ENCODE assay signal across 28 mouse cellular contexts in genomic region chr17:86078060-86078459, GRCm38 (mm10).
DNase-seq lines count a peak whose midpoint lies in the region; ATAC-seq lines count a peak whose summit lies in the region.
"Had no signal": no experiment of that assay in that cellular context is flagged by ENCODE, and none has a peak within 500 bp of the region (broad histone marks: within the 10 kb centered on the region; RNA-seq: fewer than 3 reads in every experiment).

No protein-coding gene starts in this region.

- no peaks in the 10 kb centered on the region for H3K9me3 ChIP-seq in embryonic facial prominence, embryonic 13.5 days
- H3K9me3 ChIP-seq in embryonic facial prominence, embryonic 10.5 days = no peaks in the 10 kb centered on the region
- H3K9me3 ChIP-seq in hindbrain, embryonic 16.5 days (ENCODE audit: control insufficient read depth, low read length) = no peaks in the 10 kb centered on the region
- H3K9me3 ChIP-seq: embryonic facial prominence, embryonic 12.5 days; forebrain, embryonic 12.5 days; forebrain, embryonic 15.5 days; G1E; heart, embryonic 10.5 days; heart, embryonic 13.5 days; hindbrain, embryonic 13.5 days had no signal

- no peaks in the 10 kb centered on the region for H3K27me3 ChIP-seq in embryonic facial prominence, embryonic 13.5 days
- no peaks in the 10 kb centered on the region for H3K27me3 ChIP-seq in embryonic facial prominence, embryonic 10.5 days (replicated peaks; ENCODE audit: low read depth, poor library complexity, severe bottlenecking)
- no peaks in the 10 kb centered on the region for H3K27me3 ChIP-seq in splenic B cell, adult 2 months (ENCODE audit: control insufficient read depth, insufficient read depth, low read length, poor library complexity, severe bottlenecking)
- H3K27me3 ChIP-seq in hindbrain, embryonic 16.5 days (replicated peaks; ENCODE audit: control insufficient read depth, insufficient read depth, low read length) = no peaks in the 10 kb centered on the region
- H3K27me3 ChIP-seq: CH12.LX; embryonic facial prominence, embryonic 12.5 days; forebrain, embryonic 12.5 days; forebrain, embryonic 15.5 days; heart, embryonic 13.5 days; hindbrain, embryonic 13.5 days; Patski had no signal

- H3K4me2 ChIP-seq in embryonic facial prominence, embryonic 13.5 days = no peak overlapping the region
- no peak overlapping the region for H3K4me2 ChIP-seq in hindbrain, embryonic 16.5 days (ENCODE audit: low read length)
- H3K4me2 ChIP-seq: embryonic facial prominence, embryonic 12.5 days; forebrain, embryonic 12.5 days; forebrain, embryonic 15.5 days; heart, embryonic 13.5 days; hindbrain, embryonic 13.5 days had no signal

- H3K36me3 ChIP-seq in embryonic facial prominence, embryonic 13.5 days = 0 out of 2 replicates have a peak, but pooled peaks cover 3% of the 10 kb centered on the region
- H3K36me3 ChIP-seq in embryonic facial prominence, embryonic 10.5 days (replicated peaks) = peaks cover 6% of the 10 kb centered on the region; the same call in 1 of the 2 replicates
- H3K36me3 ChIP-seq in splenic B cell, adult 2 months (ENCODE audit: control insufficient read depth, insufficient read depth, low read length, poor library complexity, severe bottlenecking) = peaks cover 2% of the 10 kb centered on the region; the same call in 1 of the 2 replicates
- no peaks in the 10 kb centered on the region for H3K36me3 ChIP-seq in hindbrain, embryonic 16.5 days (ENCODE audit: control insufficient read depth, insufficient read depth, low read length)
- H3K36me3 ChIP-seq: forebrain, embryonic 12.5 days; forebrain, embryonic 15.5 days; heart, embryonic 13.5 days; hindbrain, embryonic 13.5 days had no signal

- H3K4me1 ChIP-seq in embryonic facial prominence, embryonic 13.5 days = peaks cover 16% of the 10 kb centered on the region
- H3K4me1 ChIP-seq in embryonic facial prominence, embryonic 10.5 days = peaks cover 35% of the 10 kb centered on the region
- H3K4me1 ChIP-seq in hindbrain, embryonic 16.5 days (ENCODE audit: control insufficient read depth, insufficient read depth, low read depth, low read length) = no peaks in the 10 kb centered on the region
- H3K4me1 ChIP-seq: heart, embryonic 10.5 days had no signal

- H3K9ac ChIP-seq in embryonic facial prominence, embryonic 13.5 days = 0 out of 2 replicates have a peak overlapping the region, but pooled peaks have one; percentile 21
- no peak overlapping the region for H3K9ac ChIP-seq in hindbrain, embryonic 16.5 days (ENCODE audit: low read depth, low read length)
- H3K9ac ChIP-seq: embryonic facial prominence, embryonic 12.5 days; forebrain, embryonic 12.5 days; forebrain, embryonic 15.5 days; heart, embryonic 13.5 days; hindbrain, embryonic 13.5 days had no signal

- WGBS in embryonic facial prominence, embryonic 13.5 days = 52% methylated on average over 11 of the region's 11 CpGs
- 58% methylated on average over 11 of the region's 11 CpGs for WGBS in embryonic facial prominence, embryonic 10.5 days
- WGBS in hindbrain, embryonic 16.5 days = 75% methylated on average over 11 of the region's 11 CpGs

- H3K27ac ChIP-seq in embryonic facial prominence, embryonic 13.5 days = 0 out of 2 replicates have a peak overlapping the region, but pooled peaks have one; percentile 11
- H3K27ac ChIP-seq in embryonic facial prominence, embryonic 10.5 days (replicated peaks) = no peak overlapping the region
- no peak overlapping the region for H3K27ac ChIP-seq in hindbrain, embryonic 16.5 days (ENCODE audit: low read depth, low read length)
- H3K27ac ChIP-seq: embryonic facial prominence, embryonic 12.5 days; forebrain, embryonic 12.5 days; forebrain, embryonic 15.5 days; heart, adult 2 months; heart, embryonic 10.5 days; heart, embryonic 13.5 days; hindbrain, embryonic 13.5 days had no signal

- no peak for DNase-seq in embryonic facial prominence, embryonic 10.5 days (ENCODE audit: low spot score)
- DNase-seq in splenic B cell, adult 2 months (ENCODE audit: low read depth, low spot score) = peak; percentile 6
- DNase-seq in adrenal gland, postnatal 4 days (ENCODE audit: low spot score in 2 of 2) = no peak
- DNase-seq: adrenal gland, postnatal 10 days; adrenal gland, postnatal 36 days; B cell, adult 2 months; cerebellum, adult 11 months; cerebellum, adult 2 months; cerebellum, adult 9-11 months; cerebellum, postnatal 25 days; gastrocnemius, postnatal 25 days; heart, adult 2 months; heart, postnatal 14 days; heart, postnatal 4 days had no signal

- no peak overlapping the region for H3K4me3 ChIP-seq in embryonic facial prominence, embryonic 13.5 days
- H3K4me3 ChIP-seq in embryonic facial prominence, embryonic 10.5 days = no peak overlapping the region
- H3K4me3 ChIP-seq in hindbrain, embryonic 16.5 days (ENCODE audit: low read length) = no peak overlapping the region
- H3K4me3 ChIP-seq: embryonic facial prominence, embryonic 12.5 days; erythroblast, embryonic 14.5 days; forebrain, embryonic 12.5 days; forebrain, embryonic 15.5 days; heart, adult 2 months; heart, embryonic 10.5 days; heart, embryonic 13.5 days; hindbrain, embryonic 13.5 days had no signal

- no peak for ATAC-seq in embryonic facial prominence, embryonic 13.5 days (ENCODE audit: insufficient number of reproducible peaks, insufficient read depth, low FRiP score, low TSS enrichment, low read depth)
- ATAC-seq in granulocyte monocyte progenitor cell, adult 5-6 weeks (replicated peaks; ENCODE audit: poor library complexity, severe bottlenecking) = peak; percentile 55
- peak; percentile 27; the same call in 1 of the 2 replicates for ATAC-seq in megakaryocyte, adult 5-6 weeks (ENCODE audit: poor library complexity, severe bottlenecking)
- ATAC-seq in hindbrain, embryonic 16.5 days = no peak
- ATAC-seq: forebrain, embryonic 15.5 days; Patski had no signal

Comparison
In these comparisons a context has a peak if more than half of its experiments do, and no peak if none do; other contexts are left out.
1. ATAC-seq: peak in granulocyte monocyte progenitor cell, adult 5-6 weeks (single experiment) and megakaryocyte, adult 5-6 weeks (single experiment); none in embryonic facial prominence, embryonic 13.5 days (single experiment) and hindbrain, embryonic 16.5 days (single experiment).